Mouse (Mus musculus) adrenal gland, postnatal 36 days (tissue): ENCODE data around the gene Ssbp2. TPM values are rescaled to one million over a fixed set of nuclear protein-coding genes. Genes with fewer than 3 reads are reported as not detected.

ENCODE experiments used
- DNase-seq, 2 experiments: peaks; one replicate each; pipeline ENCODE4 v3.0.0; 2021; ENCODE audit warnings: mixed read lengths in 1 of 2
- total RNA-seq, 2 experiments: library from RNA; stranded (reverse); gene quantifications; 2 replicates each; pipeline ENCODE4 v1.2.3; 2021

Ssbp2 gene
- total RNA-seq, 2 experiments from 2014 or later: 26.4 to 30.4 TPM

- no peak for DNase-seq
Measured at GRCm38 (mm10) chr13:91634123-91634522, 174.0 kb downstream of the Ssbp2 start.

- no peak for DNase-seq
Measured at GRCm38 (mm10) chr13:91635957-91636356, 175.9 kb downstream of the Ssbp2 start.

- peak; percentile 82 to 88 for DNase-seq
Measured at GRCm38 (mm10) chr13:91636814-91637213, 176.7 kb downstream of the Ssbp2 start.

DNA sequence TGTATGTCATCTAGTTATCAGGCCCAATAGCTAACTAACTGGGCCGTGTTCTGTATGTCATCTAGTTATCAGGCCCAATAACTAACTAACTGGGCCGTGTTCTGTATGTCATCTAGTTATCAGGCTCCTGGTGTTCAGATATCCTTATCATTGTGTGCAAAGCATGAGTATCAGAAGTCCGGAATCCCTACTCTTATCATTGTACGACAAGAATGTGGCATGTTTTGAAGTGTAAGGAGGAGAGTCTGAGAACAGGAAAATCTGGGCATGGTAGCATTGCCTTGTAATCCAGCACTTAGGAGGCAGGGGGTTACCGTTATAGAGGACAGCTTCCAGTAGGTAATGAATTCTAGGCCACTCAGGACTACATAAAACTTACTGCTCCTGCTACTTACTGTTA lies 178.8 kb downstream of the Ssbp2 start:
- no peak for DNase-seq

GRCm38 (mm10) chr13:91640219-91640618 lies 180.1 kb downstream of the Ssbp2 start:
- no peak for DNase-seq

- DNase-seq: peak; percentile 30 to 37
Measured at GRCm38 (mm10) chr13:91648240-91648639, 188.2 kb downstream of the Ssbp2 start.

DNA sequence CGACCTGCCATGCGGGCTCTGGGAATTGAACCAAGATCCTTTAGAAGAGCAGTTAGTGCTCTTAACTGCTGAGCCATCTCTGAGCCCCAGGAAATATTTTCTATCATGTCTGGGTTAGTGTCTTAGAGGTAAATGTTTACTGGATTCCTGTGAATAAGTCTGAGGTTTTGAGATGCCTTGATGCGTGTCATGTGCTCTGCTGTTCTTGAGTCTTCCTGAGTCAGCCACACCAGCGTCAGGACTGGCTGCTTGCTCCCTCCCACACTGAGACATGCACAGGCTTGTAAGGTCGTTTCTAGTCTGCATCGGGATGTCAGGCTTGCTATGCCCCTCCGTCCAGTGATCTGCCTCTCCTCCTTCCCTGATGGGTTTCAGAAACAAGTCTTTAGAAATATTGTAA lies 189.8 kb downstream of the Ssbp2 start:
- no peak for DNase-seq

GRCm38 (mm10) chr13:91661068-91661795 lies 201.1 kb downstream of the Ssbp2 start:
- DNase-seq: no peak

DNA sequence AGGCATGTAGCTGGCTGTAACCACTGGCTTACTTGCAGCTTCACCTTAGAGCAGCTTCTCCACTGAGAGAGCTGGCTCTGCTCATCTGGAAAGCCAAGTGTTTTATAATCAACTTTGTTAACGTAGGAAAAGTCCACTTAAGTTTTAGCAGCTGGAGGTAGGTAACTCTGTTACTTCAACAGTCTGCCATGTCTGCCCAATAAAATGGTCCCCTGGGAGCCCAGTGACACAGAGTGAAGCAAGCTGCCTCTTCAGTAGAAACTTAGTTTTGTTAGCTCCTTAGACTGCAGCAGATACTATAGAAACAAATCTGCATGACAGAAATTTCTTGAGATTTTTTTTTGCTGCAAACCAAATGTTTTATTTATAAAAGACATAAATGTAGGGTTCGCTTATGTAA lies 202.7 kb downstream of the Ssbp2 start:
- DNase-seq: no peak

GRCm38 (mm10) chr13:91673241-91673640 lies 213.2 kb downstream of the Ssbp2 start:
- DNase-seq: no peak

GRCm38 (mm10) chr13:91680764-91681437 lies 220.8 kb downstream of the Ssbp2 start:
- DNase-seq: no peak

DNA sequence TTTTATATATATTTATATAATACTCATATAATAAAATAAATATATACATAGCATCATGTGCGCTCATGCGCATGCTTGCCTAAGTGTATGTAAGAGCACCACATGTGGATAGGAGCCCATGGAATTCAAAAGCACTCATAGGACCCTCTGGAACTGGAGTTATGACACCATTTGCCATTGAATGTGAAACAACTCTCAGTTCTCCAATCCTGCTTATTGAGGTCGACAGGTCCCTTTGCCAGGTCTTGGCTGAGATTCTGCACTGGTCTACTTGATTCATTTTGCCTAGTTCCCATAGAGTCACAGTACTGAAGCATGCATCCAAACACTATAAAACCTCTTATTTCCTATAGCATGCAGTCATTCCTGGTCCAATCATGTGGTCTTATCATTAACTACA lies 221.4 kb downstream of the Ssbp2 start:
- no peak for DNase-seq

GRCm38 (mm10) chr13:91690118-91690517 lies 230.0 kb downstream of the Ssbp2 start:
- no peak for DNase-seq

- no peak for DNase-seq
Measured at GRCm38 (mm10) chr13:91693615-91694014, 233.5 kb downstream of the Ssbp2 start.

DNA sequence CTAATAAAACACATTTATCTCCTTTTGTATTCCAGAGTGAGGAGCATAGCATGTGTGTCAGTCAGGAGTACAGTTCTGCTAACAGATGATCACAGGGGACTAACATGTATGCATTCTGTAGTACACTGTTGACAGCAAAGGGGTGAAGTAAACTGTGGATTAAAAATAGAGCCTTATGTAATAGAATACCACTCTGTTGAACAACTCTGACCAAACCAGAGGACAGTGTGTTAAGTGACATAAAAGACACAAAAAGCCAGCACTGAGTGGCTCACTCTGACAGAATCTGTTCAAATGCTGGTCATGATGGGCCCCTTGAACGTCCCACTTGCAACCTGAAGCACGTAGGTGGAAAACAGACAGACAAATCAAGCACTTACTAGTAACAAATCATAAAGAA lies 235.3 kb downstream of the Ssbp2 start:
- DNase-seq: no peak

GRCm38 (mm10) chr13:91696109-91696645 lies 236.1 kb downstream of the Ssbp2 start:
- DNase-seq: no peak

DNA sequence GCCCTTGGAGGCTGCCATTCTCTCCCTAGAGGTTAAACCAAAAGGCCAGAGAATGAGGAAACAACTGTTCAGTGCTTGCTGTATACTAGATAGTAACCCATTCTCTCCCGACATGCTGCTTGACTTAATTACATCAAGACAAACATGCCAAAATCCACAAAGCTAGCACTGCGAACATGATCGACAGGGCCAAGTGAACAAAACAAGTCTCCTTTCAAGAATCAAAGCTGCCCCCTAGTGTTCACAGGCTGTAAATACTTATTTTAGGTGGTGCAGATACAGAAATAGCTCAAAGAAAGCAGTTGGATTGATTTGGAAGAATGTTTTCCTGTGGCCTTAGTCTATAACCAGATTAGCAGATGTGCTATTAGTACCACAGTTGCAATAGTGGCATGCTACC lies 236.9 kb downstream of the Ssbp2 start:
- DNase-seq: peak in 1 of 2 experiments; percentile 31

- peak in 1 of 2 experiments; percentile 13 for DNase-seq
Measured at GRCm38 (mm10) chr13:91702337-91702736, 242.3 kb downstream of the Ssbp2 start.

DNA sequence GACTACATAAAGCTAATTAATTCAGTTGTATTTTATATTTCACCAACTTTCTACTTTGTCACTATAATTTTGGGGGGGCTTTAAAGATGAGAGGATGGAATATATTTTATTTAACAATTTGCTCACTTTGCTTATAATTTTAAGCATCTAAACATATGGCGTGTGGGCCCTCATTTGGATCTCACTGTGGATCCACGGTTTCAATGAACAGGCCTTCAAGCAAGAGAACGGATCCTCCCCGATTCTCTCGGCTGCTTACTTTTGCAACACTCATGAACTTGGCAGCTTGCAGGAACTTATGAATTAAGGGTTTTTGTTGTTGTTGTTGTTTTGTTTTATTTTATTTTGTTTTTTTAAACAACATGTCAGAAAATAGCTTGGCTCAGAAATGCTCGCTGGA lies 259.4 kb downstream of the Ssbp2 start:
- no peak for DNase-seq

DNA sequence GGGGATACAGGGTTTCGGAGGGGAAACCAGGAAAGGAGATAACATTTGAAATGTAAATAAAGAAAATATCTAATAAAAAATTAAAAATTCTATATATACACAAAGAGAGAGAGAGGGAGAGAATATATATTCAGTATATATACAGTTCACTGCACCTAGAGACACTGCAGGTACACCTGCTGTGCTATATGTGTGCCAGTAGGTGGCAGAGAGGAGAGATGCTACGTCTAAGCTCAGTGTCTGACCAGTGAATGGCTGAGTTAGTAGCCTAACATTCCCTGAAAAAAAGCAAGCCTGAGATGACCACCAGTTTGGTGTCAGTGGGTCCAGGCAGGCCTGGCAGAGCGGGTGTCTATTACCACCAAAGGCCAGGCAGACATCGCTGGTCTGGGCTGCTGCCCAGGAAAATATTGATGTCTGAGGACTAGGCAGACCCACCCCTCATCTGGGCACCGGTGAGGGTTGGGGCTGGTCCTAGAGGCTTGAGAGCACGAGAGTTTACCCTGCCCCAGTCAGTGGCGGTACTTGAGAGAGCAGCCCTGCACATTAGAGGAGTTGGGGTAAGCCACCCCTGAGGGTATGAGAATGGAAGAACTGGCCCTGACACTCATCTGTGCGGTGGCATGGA lies 263.1 kb downstream of the Ssbp2 start:
- DNase-seq: no peak

- DNase-seq: no peak
Measured at GRCm38 (mm10) chr13:91723736-91724119, 263.6 kb downstream of the Ssbp2 start.

GRCm38 (mm10) chr13:91724211-91724610 lies 264.1 kb downstream of the Ssbp2 start:
- DNase-seq: no peak

DNA sequence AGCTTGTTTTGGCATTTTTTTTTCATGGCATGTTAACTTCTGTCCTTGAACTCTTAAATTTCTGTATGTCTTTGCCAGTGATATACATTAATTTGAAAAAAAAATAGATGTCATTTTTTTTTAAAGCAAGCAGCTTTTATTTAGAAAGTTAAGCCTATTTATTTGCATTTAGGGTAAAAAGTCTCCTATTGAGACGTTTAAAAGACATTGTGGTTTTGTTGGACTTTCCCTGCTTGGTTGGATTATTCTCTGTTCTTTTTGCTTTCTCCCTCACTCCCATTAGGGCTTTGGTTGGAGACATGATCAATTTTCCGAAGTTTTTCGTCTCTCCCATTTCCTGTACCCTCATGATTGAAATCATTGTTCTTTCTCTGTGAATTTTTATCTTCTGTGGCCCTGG lies 265.0 kb downstream of the Ssbp2 start:
- DNase-seq: no peak
